Mouse (Mus musculus) heart, embryonic 10.5 days (tissue): ENCODE measurements around the gene Gm9747. TPM values are rescaled to one million over a fixed set of nuclear protein-coding genes. Genes with fewer than 3 reads are reported as not detected.

Experiments used
- DNase-seq: peaks from one replicate; pipeline ENCODE4 v3.0.0-alpha.2; 2017; ENCODE audit warnings: low spot score
- H3K27ac ChIP-seq: fragments of 300-500 bp; sonication (generic); 2 replicates; pipeline ENCODE4 v1.5.1; 2016; ENCODE audit warnings: mild to moderate bottlenecking
- H3K27me3 ChIP-seq: fragments of 300-500 bp; sonication (generic); 2 replicates; pipeline ENCODE4 v1.6.1; 2016; ENCODE audit warnings: mild to moderate bottlenecking; ENCODE audit not compliant: poor library complexity, insufficient read depth, severe bottlenecking
- H3K36me3 ChIP-seq: fragments of 300-500 bp; sonication (generic); 2 replicates; pipeline ENCODE4 v1.6.1; 2016; ENCODE audit warnings: mild to moderate bottlenecking, moderate library complexity
- H3K4me1 ChIP-seq: fragments of 300-500 bp; sonication (generic); 2 replicates; pipeline ENCODE4 v1.6.1; 2016; ENCODE audit warnings: mild to moderate bottlenecking
- H3K4me3 ChIP-seq: fragments of 300-500 bp; sonication (generic); 2 replicates; pipeline ENCODE4 v1.5.1; 2016; ENCODE audit warnings: mild to moderate bottlenecking, moderate library complexity
- H3K9me3 ChIP-seq: fragments of 300-500 bp; sonication (generic); 2 replicates; pipeline ENCODE4 v1.6.1; 2016; ENCODE audit warnings: mild to moderate bottlenecking, moderate library complexity
- WGBS: fragments of 180-500 bp; shearing (Covaris S2); methylation state at CpG from one replicate; pipeline ENCODE4 v1.1.7; 2016; 5-methylcytosine and 5-hydroxymethylcytosine counted together
- polyA plus RNA-seq: library from polyadenylated mRNA; unstranded; fragments of >200 nt; fragmentation: Nextera tagmentation; extraction: Ambion mirVana; gene quantifications from 2 replicates; pipeline ENCODE4 v1.2.1, GENCODE M21; 2016

The Gm9747 gene
- polyA plus RNA-seq, 1 experiment from 2014 or later = 28.0 TPM

DNA sequence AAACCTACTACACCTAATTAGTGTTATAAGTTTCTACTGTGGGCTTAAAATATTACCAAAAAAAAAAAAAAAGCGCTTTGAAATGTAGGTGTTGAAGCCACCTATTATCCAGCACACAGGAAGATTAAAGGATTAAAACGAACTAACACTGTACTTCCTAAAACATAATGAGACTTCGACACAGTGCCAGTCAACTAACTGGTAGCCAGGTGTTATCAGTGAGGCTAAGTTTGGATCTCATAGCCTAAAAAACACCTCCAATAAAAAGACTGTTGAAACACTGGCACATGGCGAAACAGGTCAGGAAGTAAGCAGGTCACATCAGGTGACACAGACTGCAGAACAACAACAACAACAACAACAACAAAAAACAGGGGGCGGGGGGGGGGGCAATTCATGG is 28.7 kb downstream of the Gm9747 start:
- 67% methylated on average over 5 of the region's 5 CpGs for WGBS
- no peak for DNase-seq

GRCm38 (mm10) chr1:82262331-82262730 is 29.4 kb downstream of the Gm9747 start:
- H3K27me3 ChIP-seq = no peaks in the 10 kb centered on the region
- no peak overlapping the region for H3K27ac ChIP-seq
- 0 out of 2 replicates have a peak, but pooled peaks cover 4% of the 10 kb centered on the region for H3K36me3 ChIP-seq
- H3K4me3 ChIP-seq = no peak overlapping the region
- no peak for DNase-seq
- 100% methylated on average over 1 of the region's 1 CpGs for WGBS
- H3K4me1 ChIP-seq = peaks cover 27% of the 10 kb centered on the region
- H3K9me3 ChIP-seq = no peaks in the 10 kb centered on the region

More for the DNA sequence above, 28.7 kb downstream of the Gm9747 start:
- Histone ChIP-seq H3K36me3 (0 out of 2 replicates have a peak, but pooled peaks cover 4% of the 10 kb centered on the region), H3K27me3 (no peaks in the 10 kb centered on the region), H3K4me3 (no peak overlapping the region), H3K4me1 (peaks cover 20% of the 10 kb centered on the region), H3K9me3 (no peaks in the 10 kb centered on the region), H3K27ac (no peak overlapping the region)

DNA sequence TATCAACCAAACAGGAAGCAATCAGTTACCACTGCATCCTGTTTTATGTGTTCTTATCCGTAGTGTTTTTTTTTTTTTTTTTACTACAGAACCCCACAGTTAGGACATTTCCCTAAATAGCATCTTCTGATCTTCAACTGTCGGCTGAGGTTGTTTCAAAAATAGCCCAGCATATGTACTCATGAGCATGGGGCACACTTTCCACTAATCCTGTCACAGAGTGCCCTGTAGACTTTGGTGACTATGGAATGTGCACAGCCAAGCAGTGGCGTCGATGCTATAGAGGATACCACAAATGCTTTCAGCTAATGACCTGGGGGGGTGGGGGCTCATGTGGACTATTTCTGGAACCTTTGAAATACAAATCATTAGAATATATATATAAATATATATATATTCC is 34.6 kb downstream of the Gm9747 start:
- peaks cover 22% of the 10 kb centered on the region; the same call in 1 of the 2 replicates for H3K4me1 ChIP-seq
- no peaks in the 10 kb centered on the region for H3K27me3 ChIP-seq
- H3K4me3 ChIP-seq = no peak overlapping the region
- WGBS = 26% methylated on average over 4 of the region's 4 CpGs
- H3K9me3 ChIP-seq = no peaks in the 10 kb centered on the region
- DNase-seq = no peak
- peaks cover 9% of the 10 kb centered on the region; the same call in 1 of the 2 replicates for H3K36me3 ChIP-seq
- peak overlapping the region; percentile 65; the same call in 1 of the 2 replicates for H3K27ac ChIP-seq

- no peak for DNase-seq
- no peaks in the 10 kb centered on the region for H3K9me3 ChIP-seq
- no peaks in the 10 kb centered on the region for H3K27me3 ChIP-seq
- 79% methylated on average over 5 of the region's 5 CpGs for WGBS
- no peak overlapping the region for H3K4me3 ChIP-seq
- H3K27ac ChIP-seq = no peak overlapping the region
- H3K4me1 ChIP-seq = peaks cover 32% of the 10 kb centered on the region; the same call in 1 of the 2 replicates
- peaks cover 20% of the 10 kb centered on the region for H3K36me3 ChIP-seq
Observed at GRCm38 (mm10) chr1:82272231-82272630, 39.3 kb downstream of the Gm9747 start.

GRCm38 (mm10) chr1:82273529-82273928 is 40.6 kb downstream of the Gm9747 start:
- 53% methylated on average over 6 of the region's 6 CpGs for WGBS
- no peaks in the 10 kb centered on the region for H3K9me3 ChIP-seq
- no peaks in the 10 kb centered on the region for H3K27me3 ChIP-seq
- 0 out of 2 replicates have a peak overlapping the region, but pooled peaks have one; percentile 47 for H3K27ac ChIP-seq
- no peak overlapping the region for H3K4me3 ChIP-seq
- no peak for DNase-seq
- peaks cover 22% of the 10 kb centered on the region; the same call in 1 of the 2 replicates for H3K4me1 ChIP-seq
- H3K36me3 ChIP-seq = peaks cover 32% of the 10 kb centered on the region

DNA sequence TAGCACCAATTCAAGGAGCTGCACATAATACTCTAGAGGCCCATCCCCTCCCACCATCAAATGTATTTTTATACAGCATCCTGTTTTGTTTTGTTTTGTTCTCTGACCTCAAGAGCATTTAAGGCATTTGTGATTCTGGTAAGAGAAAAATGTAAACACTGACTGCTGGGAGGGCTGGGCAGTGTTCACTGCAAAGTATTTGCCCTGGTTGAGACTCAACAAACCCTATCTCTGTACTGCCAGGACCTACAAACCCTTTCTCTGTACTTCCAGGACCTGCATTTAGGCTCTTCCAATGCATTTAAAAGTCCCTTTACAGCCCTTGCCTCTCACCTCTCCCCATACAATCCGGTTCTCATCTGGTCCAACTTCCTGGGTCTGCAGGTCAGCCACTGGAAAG is 41.4 kb downstream of the Gm9747 start:
- Histone ChIP-seq H3K27me3 (no peaks in the 10 kb centered on the region), H3K36me3 (peaks cover 37% of the 10 kb centered on the region), H3K27ac (0 out of 2 replicates have a peak overlapping the region, but pooled peaks have one; percentile 47), H3K9me3 (no peaks in the 10 kb centered on the region), H3K4me1 (peaks cover 21% of the 10 kb centered on the region; the same call in 1 of the 2 replicates), H3K4me3 (no peak overlapping the region)
- DNase-seq = no peak
- WGBS = 44% methylated on average over 1 of the region's 1 CpGs

DNA sequence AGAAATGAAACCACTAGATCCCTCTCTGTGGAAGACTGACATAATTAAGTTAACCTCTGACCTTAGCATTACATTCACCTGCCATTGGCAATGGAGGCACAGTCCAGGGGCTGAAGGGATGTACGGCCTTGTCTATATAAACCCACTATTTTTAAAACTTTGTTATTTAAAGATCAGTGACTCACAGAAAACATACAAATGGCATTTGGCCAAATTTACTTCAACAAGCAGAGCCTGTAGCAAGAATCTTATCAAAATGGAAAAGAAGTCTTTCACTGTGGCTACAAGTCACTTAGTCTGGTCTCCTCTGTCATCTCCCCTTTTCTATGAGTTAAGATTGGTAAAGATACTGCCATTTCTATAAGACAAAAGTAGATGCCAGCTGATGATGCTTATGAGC is 46.9 kb downstream of the Gm9747 start:
- Histone ChIP-seq H3K27me3 (no peaks in the 10 kb centered on the region), H3K27ac (no peak overlapping the region), H3K9me3 (no peaks in the 10 kb centered on the region), H3K4me1 (peaks cover 31% of the 10 kb centered on the region; the same call in 1 of the 2 replicates), H3K4me3 (no peak overlapping the region), H3K36me3 (peaks cover 29% of the 10 kb centered on the region)
- DNase-seq = no peak
- 61% methylated on average over 1 of the region's 1 CpGs for WGBS

- peaks cover 28% of the 10 kb centered on the region for H3K4me1 ChIP-seq
- H3K27ac ChIP-seq = peak overlapping the region; percentile 75
- 37% methylated on average over 6 of the region's 6 CpGs for WGBS
Observed at GRCm38 (mm10) chr1:82281823-82282222, 48.9 kb downstream of the Gm9747 start.

GRCm38 (mm10) chr1:82282992-82283611 is 50.2 kb downstream of the Gm9747 start:
- WGBS = 2% methylated on average over 35 of the region's 35 CpGs
- peak; percentile 97 for DNase-seq
- Histone ChIP-seq H3K4me3 (peak overlapping the region; percentile 87), H3K27ac (peak overlapping the region; percentile 95), H3K4me1 (peaks cover 40% of the 10 kb centered on the region), H3K27me3 (peaks cover 9% of the 10 kb centered on the region; the same call in 1 of the 2 replicates), H3K9me3 (no peaks in the 10 kb centered on the region), H3K36me3 (peaks cover 25% of the 10 kb centered on the region)

More at GRCm38 (mm10) chr1:82281823-82282222, 48.9 kb downstream of the Gm9747 start:
- H3K4me3 ChIP-seq = peak overlapping the region; percentile 27; the same call in 1 of the 2 replicates
- no peak for DNase-seq
- H3K36me3 ChIP-seq = peaks cover 24% of the 10 kb centered on the region
- no peaks in the 10 kb centered on the region for H3K9me3 ChIP-seq
- H3K27me3 ChIP-seq = peaks cover 1% of the 10 kb centered on the region; the same call in 1 of the 2 replicates

- H3K36me3 ChIP-seq = peaks cover 26% of the 10 kb centered on the region
- no peak for DNase-seq
- H3K9me3 ChIP-seq = no peaks in the 10 kb centered on the region
- peak overlapping the region; percentile 87 for H3K4me3 ChIP-seq
- 3% methylated on average over 1 of the region's 1 CpGs for WGBS
- peaks cover 48% of the 10 kb centered on the region for H3K4me1 ChIP-seq
- H3K27ac ChIP-seq = peak overlapping the region; percentile 95
- peaks cover 9% of the 10 kb centered on the region; the same call in 1 of the 2 replicates for H3K27me3 ChIP-seq
Observed at GRCm38 (mm10) chr1:82283901-82284301, 51.0 kb downstream of the Gm9747 start.

GRCm38 (mm10) chr1:82284403-82284802 is 51.5 kb downstream of the Gm9747 start:
- no peak for DNase-seq
- H3K9me3 ChIP-seq = no peaks in the 10 kb centered on the region
- H3K4me3 ChIP-seq = peak overlapping the region; percentile 87
- peaks cover 13% of the 10 kb centered on the region; the same call in 1 of the 2 replicates for H3K27me3 ChIP-seq
- H3K36me3 ChIP-seq = peaks cover 28% of the 10 kb centered on the region
- peaks cover 52% of the 10 kb centered on the region for H3K4me1 ChIP-seq
- 18% methylated on average over 4 of the region's 4 CpGs for WGBS
- H3K27ac ChIP-seq = peak overlapping the region; percentile 95
